Mouse (Mus musculus) urinary bladder, postnatal 25 days (tissue): Measurements from ENCODE around the gene Olfr1325.
"Not testable (repeated sequence)": the region's sequence is repeated elsewhere in the genome, so short reads cannot be mapped to it uniquely, and the experiment has no call there.

ENCODE experiments used
- DNase-seq: peaks from one replicate; pipeline ENCODE4 v3.0.0; 2022; ENCODE audit warnings: low spot score

Olfr1325 gene

DNA sequence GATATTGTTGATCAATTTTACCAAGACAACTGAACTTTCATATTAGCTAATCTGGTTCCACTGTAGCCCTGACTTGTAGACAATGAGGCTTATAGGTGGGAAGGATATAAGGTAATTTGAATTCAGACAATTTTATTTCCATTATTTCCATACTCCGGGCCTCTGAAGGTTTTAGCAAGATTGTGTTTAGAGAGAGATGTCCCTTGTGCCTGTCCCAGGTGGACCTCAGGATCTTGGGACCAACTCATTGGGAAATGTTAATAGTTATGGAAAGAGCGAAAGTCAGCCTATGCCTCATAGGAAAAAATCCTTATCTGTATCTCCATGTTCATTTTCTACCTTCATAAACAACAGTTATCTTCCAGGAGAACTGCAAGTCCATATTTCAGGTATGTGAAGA is at the start of gene Olfr1325:
Gene Olfr1325 (plus strand): TSS at position 301 of the 400 bp plus-strand sequence.
- DNase-seq: no peak

DNA sequence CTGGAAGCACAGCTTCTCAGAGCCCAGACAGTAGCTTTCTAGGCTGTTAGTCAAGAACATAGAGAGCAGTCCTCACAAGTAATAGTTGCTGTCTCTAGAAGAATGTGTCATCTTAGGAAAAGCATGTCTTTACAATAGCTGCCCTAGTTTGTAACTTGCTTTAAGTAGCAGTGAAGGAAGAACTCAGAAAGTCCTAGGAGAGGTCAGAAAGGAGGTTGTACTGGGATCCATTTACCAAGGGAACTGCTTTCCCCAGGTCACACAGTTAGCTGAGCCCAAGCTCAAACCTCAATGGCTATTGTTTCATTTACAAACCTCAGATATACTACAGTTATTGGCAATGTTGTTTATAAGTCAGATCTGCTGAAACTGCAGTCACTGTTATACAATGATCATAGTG is 17.7 kb upstream of the Olfr1325 start, which contains the start of gene Olfr1326-ps1:
Gene Olfr1326-ps1 (minus strand): TSS at position 101 of the 400 bp plus-strand sequence.
- DNase-seq: no peak

DNA sequence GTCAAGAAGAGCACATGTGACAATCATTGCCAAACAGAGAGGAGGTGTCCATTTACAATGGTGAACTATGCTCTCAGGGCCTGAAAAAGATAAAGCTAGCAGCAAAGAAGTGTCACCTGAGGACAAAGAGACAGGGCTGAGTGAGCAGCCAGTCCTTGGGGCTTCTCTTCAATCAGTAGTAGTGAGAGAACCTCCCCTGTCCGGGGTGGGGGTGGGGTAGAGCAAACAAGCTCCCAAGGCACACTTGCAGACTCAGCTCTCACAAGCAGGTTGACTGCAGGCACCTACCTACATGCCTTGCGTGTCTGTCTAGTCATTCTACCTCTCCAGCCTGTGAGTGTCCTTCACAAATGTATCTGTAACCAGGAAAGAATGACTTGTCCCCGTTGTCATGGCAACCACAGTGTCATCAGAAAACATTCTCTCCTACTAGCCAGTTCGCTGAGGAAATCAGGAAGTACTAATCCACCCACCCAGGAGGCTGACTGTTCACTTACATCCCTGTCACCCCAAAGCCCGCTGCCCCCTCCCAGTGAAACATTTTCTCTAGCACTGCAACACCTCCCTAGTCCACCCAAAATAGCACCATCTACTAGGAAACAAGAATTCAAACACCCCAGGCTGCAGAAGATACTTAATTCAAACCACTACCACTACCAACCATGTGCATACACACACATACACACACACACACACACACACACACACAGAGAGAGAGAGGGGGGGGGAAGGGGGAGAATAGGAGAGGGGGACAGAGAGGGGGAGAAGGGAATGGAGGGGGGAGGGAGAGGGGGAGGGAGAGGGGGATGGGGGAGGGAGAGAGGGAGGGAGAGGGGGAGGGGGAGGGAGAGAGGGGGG is 53.2 kb downstream of the Olfr1325 start, which contains the start of gene Gm5640:
Gene Gm5640 (minus strand): TSS at position 170 of the 858 bp plus-strand sequence.
- not testable (repeated sequence) for DNase-seq

DNA sequence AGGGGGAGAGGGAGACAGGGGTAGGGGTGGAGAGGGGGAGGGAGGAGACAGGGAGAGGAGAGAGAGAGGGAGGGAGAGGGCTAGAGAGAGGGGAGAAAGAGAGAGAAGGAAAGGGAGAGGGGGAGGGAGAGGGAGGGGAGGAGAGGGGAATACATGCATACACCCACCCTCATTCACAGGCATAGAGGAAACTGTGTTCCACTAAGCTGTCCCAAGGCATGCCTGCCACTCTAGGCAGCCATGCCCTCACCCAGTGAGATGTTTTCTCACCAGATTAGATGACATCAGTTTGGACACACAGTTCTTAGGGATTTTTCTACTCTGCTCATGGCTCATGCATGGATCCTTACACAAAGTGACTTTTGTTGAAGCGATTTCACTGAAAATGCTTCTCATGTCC is 53.9 kb downstream of the Olfr1325 start:
- DNase-seq: not testable (repeated sequence)
